Mouse (Mus musculus): ENCODE data around the gene Tmem131l.

DNA sequence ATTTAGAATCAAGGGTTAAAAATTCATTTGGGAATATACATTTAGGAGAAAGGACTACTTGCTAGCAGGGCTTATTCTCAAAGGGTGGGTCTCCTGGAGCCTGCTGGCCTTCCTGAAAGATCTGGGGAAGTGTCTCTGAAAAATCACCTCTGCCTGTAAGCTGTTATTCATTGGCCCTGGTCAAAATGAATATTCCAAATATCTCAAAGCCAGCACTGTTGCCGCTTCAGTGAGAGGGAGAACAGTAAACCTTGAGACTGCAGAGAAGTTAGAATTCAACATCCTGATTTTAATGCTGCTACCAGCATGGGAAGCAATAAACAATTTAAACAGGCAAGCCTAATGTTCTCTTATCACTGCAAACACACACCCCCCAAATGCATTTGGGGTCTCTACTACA, 1.8 kb downstream of the Tmem131l start:
- TF ChIP-seq CTCF (IDR thresholded peaks at IDR 0.05; ENCODE audit: extremely low read depth, insufficient read length, insufficient replicate concordance, low read depth, low read length) (no peak), POLR2A (IDR thresholded peaks at IDR 0.05; ENCODE audit: low read depth, low read length) (no peak)
